Mouse (Mus musculus): ENCODE measurements around the gene Rusc2.

Rusc2 gene

DNA sequence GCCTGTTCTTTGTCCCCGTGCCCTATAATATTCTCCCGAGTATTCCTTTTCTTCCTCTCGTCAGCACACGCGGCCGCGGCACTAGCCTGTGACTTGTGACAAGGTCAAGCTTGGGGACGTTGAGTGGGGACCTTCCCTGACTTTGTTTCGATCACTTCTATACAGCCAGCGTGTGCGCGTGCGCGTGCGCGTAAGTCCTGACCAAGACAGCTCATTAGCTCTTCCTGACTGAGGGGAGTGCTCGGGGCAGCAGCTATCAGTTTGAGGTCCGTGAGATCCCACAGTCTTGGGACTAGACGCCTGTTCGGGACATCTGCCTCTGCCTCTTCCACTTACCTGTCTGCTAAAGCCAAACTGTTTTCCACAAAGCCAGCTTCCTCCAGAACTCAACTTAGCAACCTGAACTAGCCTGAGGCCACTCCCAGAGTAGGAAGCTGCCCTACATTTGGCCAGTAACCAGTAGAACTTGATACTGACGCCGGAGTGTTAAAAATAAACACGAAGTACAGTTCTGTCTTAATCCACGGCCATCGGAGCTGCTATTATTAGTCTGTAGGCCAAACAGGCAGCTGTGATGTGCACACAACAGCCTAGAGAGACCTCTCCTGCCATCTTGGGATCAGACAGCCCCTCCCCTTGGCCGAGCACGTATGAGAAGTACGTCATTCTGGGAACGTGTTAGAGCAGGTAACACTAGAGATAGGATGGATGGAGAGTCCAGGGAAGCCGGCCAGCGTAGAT is 17.8 kb downstream of the Rusc2 start:
- Histone ChIP-seq H3K27me3 (ENCODE audit: insufficient read depth, low read length) (peaks cover 22% of the 10 kb centered on the region), H3K36me3 (ENCODE audit: insufficient read depth, low read length) (no peaks in the 10 kb centered on the region), H3K4me1 (replicated peaks; ENCODE audit: low read depth, low read length) (peaks cover 73% of the 10 kb centered on the region), H3K4me3 (replicated peaks; ENCODE audit: low read length) (peak overlapping the region; percentile 61), H3K9me3 (ENCODE audit: low read length) (no peaks in the 10 kb centered on the region)
- TF ChIP-seq CTCF (conservative IDR thresholded peaks at IDR 0.05; ENCODE audit: low read length) (no peak), POU5F1 (IDR thresholded peaks at IDR 0.05; ENCODE audit: borderline replicate concordance, low read length) (no peak), NANOG (IDR thresholded peaks at IDR 0.05; ENCODE audit: borderline replicate concordance, low read length) (no peak)

DNA sequence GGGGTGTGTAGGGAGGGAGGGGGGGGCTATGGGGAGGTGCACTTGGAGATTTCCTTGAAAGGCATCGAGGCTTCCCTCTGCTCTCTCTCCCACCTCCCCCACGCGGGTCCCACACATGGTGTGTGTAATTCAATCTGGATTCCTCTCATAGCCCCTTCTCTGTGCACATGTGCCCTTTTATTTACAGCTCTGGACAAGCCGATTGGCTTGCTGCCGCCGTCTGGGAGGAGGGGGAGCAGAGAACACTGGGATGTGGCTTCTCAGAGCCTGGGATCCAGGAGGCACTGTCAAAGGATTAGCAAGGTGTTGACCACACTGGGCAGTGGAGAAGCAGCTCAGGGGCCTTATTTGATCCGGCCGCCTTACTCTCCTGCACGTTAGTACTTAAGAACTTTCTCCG is 19.2 kb downstream of the Rusc2 start:
- Histone ChIP-seq H3K27me3 (ENCODE audit: insufficient read depth, low read length) (peaks cover 19% of the 10 kb centered on the region), H3K36me3 (ENCODE audit: insufficient read depth, low read length) (no peaks in the 10 kb centered on the region), H3K4me1 (replicated peaks; ENCODE audit: low read depth, low read length) (peaks cover 82% of the 10 kb centered on the region), H3K9me3 (ENCODE audit: low read length) (peaks cover 8% of the 10 kb centered on the region), H3K4me3 (replicated peaks; ENCODE audit: low read length) (peak overlapping the region; percentile 43)
- TF ChIP-seq NANOG (IDR thresholded peaks at IDR 0.05; ENCODE audit: borderline replicate concordance, low read length) (no peak), POU5F1 (IDR thresholded peaks at IDR 0.05; ENCODE audit: borderline replicate concordance, low read length) (no peak), CTCF (conservative IDR thresholded peaks at IDR 0.05; ENCODE audit: low read length) (no peak)

DNA sequence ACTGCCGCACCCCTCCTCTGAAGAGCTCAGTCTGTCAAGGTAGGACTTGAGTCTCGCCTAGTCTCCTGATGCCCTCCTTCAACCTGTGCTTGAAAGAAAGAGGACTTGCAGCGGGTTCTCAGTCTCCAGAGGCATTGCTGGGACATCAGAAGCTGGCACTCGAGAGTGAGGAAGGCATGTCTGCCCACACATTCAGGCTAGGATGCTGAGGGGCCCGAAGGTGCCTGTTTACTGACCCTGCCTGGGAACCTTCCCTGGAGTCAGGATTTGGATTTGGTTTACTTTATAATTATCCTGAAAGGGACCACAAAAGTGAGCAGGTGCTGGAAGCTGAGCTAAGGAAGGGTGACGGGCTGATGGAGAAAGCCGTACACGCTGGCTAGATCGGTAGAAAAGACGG is 19.7 kb downstream of the Rusc2 start:
- Histone ChIP-seq H3K36me3 (ENCODE audit: insufficient read depth, low read length) (no peaks in the 10 kb centered on the region), H3K4me3 (replicated peaks; ENCODE audit: low read length) (peak overlapping the region; percentile 43), H3K27me3 (ENCODE audit: insufficient read depth, low read length) (peaks cover 19% of the 10 kb centered on the region), H3K4me1 (replicated peaks; ENCODE audit: low read depth, low read length) (peaks cover 85% of the 10 kb centered on the region), H3K9me3 (ENCODE audit: low read length) (peaks cover 13% of the 10 kb centered on the region)
- no peak for TF ChIP-seq POU5F1 (IDR thresholded peaks at IDR 0.05; ENCODE audit: borderline replicate concordance, low read length)
- TF ChIP-seq NANOG (IDR thresholded peaks at IDR 0.05; ENCODE audit: borderline replicate concordance, low read length), result no peak
- no peak for TF ChIP-seq CTCF (conservative IDR thresholded peaks at IDR 0.05; ENCODE audit: low read length)

GRCm38 (mm10) chr4:43402212-43402611 is 20.4 kb downstream of the Rusc2 start:
- peaks cover 19% of the 10 kb centered on the region for H3K27me3 ChIP-seq (ENCODE audit: insufficient read depth, low read length)
- H3K9me3 ChIP-seq (ENCODE audit: low read length), result peaks cover 17% of the 10 kb centered on the region
- peak overlapping the region; percentile 43 for H3K4me3 ChIP-seq (replicated peaks; ENCODE audit: low read length)
- peaks cover 92% of the 10 kb centered on the region for H3K4me1 ChIP-seq (replicated peaks; ENCODE audit: low read depth, low read length)
- no peak for TF ChIP-seq NANOG (IDR thresholded peaks at IDR 0.05; ENCODE audit: borderline replicate concordance, low read length)
- no peak for TF ChIP-seq POU5F1 (IDR thresholded peaks at IDR 0.05; ENCODE audit: borderline replicate concordance, low read length)
- no peak for TF ChIP-seq CTCF (conservative IDR thresholded peaks at IDR 0.05; ENCODE audit: low read length)
- H3K36me3 ChIP-seq (ENCODE audit: insufficient read depth, low read length), result no peaks in the 10 kb centered on the region

DNA sequence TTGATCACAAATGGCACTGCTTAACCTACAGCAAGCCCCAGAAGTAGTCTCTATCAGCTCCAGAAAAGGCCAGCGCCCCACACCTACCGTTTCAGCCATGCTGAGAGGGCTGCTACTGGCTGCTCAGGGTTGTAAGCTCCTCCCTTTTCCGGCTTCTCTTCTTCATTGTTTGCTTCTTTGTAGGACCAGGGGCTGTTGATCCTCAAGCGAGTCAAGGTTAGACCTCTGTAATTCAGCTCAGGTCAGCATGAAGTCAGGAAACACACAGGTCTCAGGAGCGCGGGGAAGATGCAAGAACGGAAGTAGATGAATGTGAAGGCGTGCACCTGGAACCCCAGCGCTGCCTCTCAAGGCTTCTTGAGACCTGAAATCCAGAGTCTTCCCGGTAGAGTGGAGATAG is 22.9 kb downstream of the Rusc2 start:
- H3K9me3 ChIP-seq (ENCODE audit: low read length), result peaks cover 17% of the 10 kb centered on the region
- no peaks in the 10 kb centered on the region for H3K36me3 ChIP-seq (ENCODE audit: insufficient read depth, low read length)
- peaks cover 90% of the 10 kb centered on the region for H3K4me1 ChIP-seq (replicated peaks; ENCODE audit: low read depth, low read length)
- TF ChIP-seq NANOG (IDR thresholded peaks at IDR 0.05; ENCODE audit: borderline replicate concordance, low read length) (no peak), CTCF (conservative IDR thresholded peaks at IDR 0.05; ENCODE audit: low read length) (no peak), POU5F1 (IDR thresholded peaks at IDR 0.05; ENCODE audit: borderline replicate concordance, low read length) (no peak)
- H3K27me3 ChIP-seq (ENCODE audit: insufficient read depth, low read length), result peaks cover 6% of the 10 kb centered on the region; the same call in 1 of the 2 replicates
- peak overlapping the region; percentile 73 for H3K4me3 ChIP-seq (replicated peaks; ENCODE audit: low read length)

GRCm38 (mm10) chr4:43406162-43406971 is 24.6 kb downstream of the Rusc2 start:
- Histone ChIP-seq H3K4me3 (replicated peaks; ENCODE audit: low read length) (peak overlapping the region; percentile 73), H3K27me3 (ENCODE audit: insufficient read depth, low read length) (no peaks in the 10 kb centered on the region), H3K9me3 (ENCODE audit: low read length) (peaks cover 17% of the 10 kb centered on the region), H3K4me1 (replicated peaks; ENCODE audit: low read depth, low read length) (peaks cover 77% of the 10 kb centered on the region), H3K36me3 (ENCODE audit: insufficient read depth, low read length) (no peaks in the 10 kb centered on the region)
- TF ChIP-seq CTCF (conservative IDR thresholded peaks at IDR 0.05; ENCODE audit: low read length) (0 out of 2 replicates have a peak, but pooled peaks have one; percentile 2), POU5F1 (IDR thresholded peaks at IDR 0.05; ENCODE audit: borderline replicate concordance, low read length) (no peak), NANOG (IDR thresholded peaks at IDR 0.05; ENCODE audit: borderline replicate concordance, low read length) (no peak)

GRCm38 (mm10) chr4:43407071-43407920 is 25.5 kb downstream of the Rusc2 start:
- TF ChIP-seq CTCF (conservative IDR thresholded peaks at IDR 0.05; ENCODE audit: low read length) (no peak), NANOG (IDR thresholded peaks at IDR 0.05; ENCODE audit: borderline replicate concordance, low read length) (no peak), POU5F1 (IDR thresholded peaks at IDR 0.05; ENCODE audit: borderline replicate concordance, low read length) (no peak)
- Histone ChIP-seq H3K9me3 (ENCODE audit: low read length) (peaks cover 17% of the 10 kb centered on the region), H3K4me1 (replicated peaks; ENCODE audit: low read depth, low read length) (peaks cover 67% of the 10 kb centered on the region), H3K4me3 (replicated peaks; ENCODE audit: low read length) (peak overlapping the region; percentile 73), H3K27me3 (ENCODE audit: insufficient read depth, low read length) (no peaks in the 10 kb centered on the region), H3K36me3 (ENCODE audit: insufficient read depth, low read length) (no peaks in the 10 kb centered on the region)

DNA sequence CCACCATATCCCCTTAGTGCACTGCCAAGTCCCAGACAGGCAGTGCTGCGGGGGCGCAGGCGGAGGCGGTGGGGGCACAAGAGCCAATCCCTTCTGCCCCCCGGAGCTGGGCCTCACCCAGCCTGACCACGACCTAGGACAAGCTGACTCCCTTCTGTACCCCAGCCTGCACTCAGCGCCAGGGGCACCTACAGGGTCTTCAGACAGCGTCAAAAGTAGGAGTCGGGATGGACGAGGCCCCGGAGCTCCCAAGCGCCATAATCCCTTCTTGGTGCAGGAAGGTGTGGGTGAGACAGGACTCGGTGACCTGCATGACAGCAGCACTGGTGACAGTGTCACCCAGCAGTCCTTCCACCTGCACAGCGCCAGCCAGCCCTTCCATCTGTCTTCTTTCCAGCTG is 33.0 kb downstream of the Rusc2 start:
- Histone ChIP-seq H3K9me3 (ENCODE audit: low read length) (no peaks in the 10 kb centered on the region), H3K36me3 (ENCODE audit: insufficient read depth, low read length) (peaks cover 20% of the 10 kb centered on the region), H3K4me3 (replicated peaks; ENCODE audit: low read length) (no peak overlapping the region), H3K27me3 (ENCODE audit: insufficient read depth, low read length) (peaks cover 13% of the 10 kb centered on the region), H3K4me1 (replicated peaks; ENCODE audit: low read depth, low read length) (peaks cover 55% of the 10 kb centered on the region)
- TF ChIP-seq POU5F1 (IDR thresholded peaks at IDR 0.05; ENCODE audit: borderline replicate concordance, low read length) (no peak), CTCF (conservative IDR thresholded peaks at IDR 0.05; ENCODE audit: low read length) (no peak), NANOG (IDR thresholded peaks at IDR 0.05; ENCODE audit: borderline replicate concordance, low read length) (no peak)
